In the genomic region with DNA sequence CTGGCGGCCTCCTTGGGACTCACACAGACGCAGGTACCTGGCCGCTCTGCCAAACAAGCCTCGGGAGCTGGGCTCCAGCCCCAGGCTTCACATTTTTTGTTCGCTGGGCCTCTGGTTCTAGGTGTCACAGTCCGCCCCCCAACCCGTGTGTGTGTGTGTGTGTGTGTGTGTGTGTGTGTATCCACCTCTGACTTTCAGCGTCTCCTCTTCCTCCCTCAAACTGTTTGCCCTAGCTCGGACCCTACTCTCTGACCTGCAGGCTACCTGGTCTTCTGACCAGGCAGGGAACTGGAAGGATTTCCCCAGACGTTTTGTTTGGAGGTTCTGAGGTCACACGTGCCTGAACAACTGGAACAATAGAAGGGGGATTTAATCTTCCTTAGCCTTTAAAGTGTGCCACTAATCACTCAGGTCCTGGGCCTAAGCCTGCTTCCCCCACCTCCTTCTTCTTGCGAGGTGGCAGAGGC, we compare ENCODE assay signal across 10 mouse cellular contexts. TPM values are rescaled to one million over a fixed set of nuclear protein-coding genes. Genes with fewer than 3 reads are reported as not detected.
DNase-seq lines count a peak whose midpoint lies in the region; ATAC-seq and TF ChIP-seq lines count a peak whose summit lies in the region.
"Had no signal": no experiment of that assay in that cellular context is flagged by ENCODE, and none has a peak within 500 bp of the region (broad histone marks: within the 10 kb centered on the region; RNA-seq: fewer than 3 reads in every experiment).

No protein-coding gene starts in this region.

- H3K4me1 ChIP-seq in heart, embryonic 10.5 days: peaks cover 39% of the 10 kb centered on the region
- peaks cover 73% of the 10 kb centered on the region for H3K4me1 ChIP-seq in E14TG2a.4 (replicated peaks; ENCODE audit: low read depth, low read length)
- peaks cover 38% of the 10 kb centered on the region for H3K4me1 ChIP-seq in embryonic facial prominence, embryonic 15.5 days
- peaks cover 30% of the 10 kb centered on the region for H3K4me1 ChIP-seq in limb, embryonic 12.5 days (replicated peaks)

- H3K9me3 ChIP-seq in heart, embryonic 10.5 days: no peaks in the 10 kb centered on the region
- H3K9me3 ChIP-seq in E14TG2a.4 (ENCODE audit: low read length): no peaks in the 10 kb centered on the region
- H3K9me3 ChIP-seq in embryonic facial prominence, embryonic 15.5 days (replicated peaks): no peaks in the 10 kb centered on the region
- H3K9me3 ChIP-seq in limb, embryonic 12.5 days: no peaks in the 10 kb centered on the region

- intact Hi-C loops in heart, postnatal 25 days (cut with DNase I): loop anchor here (2.0 to 5.0 kb wide), 2 partner anchors 16 to 79 kb away; partner anchors contain the start of genes Dlx2 and Metap1d

- no peak for TF ChIP-seq CTCF in E14TG2a.4 (conservative IDR thresholded peaks at IDR 0.05; ENCODE audit: low read length)

- H3K27ac ChIP-seq in heart, embryonic 10.5 days: no peak overlapping the region
- H3K27ac ChIP-seq in embryonic facial prominence, embryonic 15.5 days (replicated peaks): no peak overlapping the region
- no peak overlapping the region for H3K27ac ChIP-seq in limb, embryonic 12.5 days

- H3K4me3 ChIP-seq in heart, embryonic 10.5 days: peak overlapping the region; percentile 62
- H3K4me3 ChIP-seq in E14TG2a.4 (replicated peaks; ENCODE audit: low read length): peak overlapping the region; percentile 83; the same call in 1 of the 2 replicates
- H3K4me3 ChIP-seq in embryonic facial prominence, embryonic 15.5 days (replicated peaks): peak overlapping the region; percentile 53
- peak overlapping the region; percentile 53 for H3K4me3 ChIP-seq in limb, embryonic 12.5 days (replicated peaks)

- WGBS in heart, embryonic 10.5 days: 2% methylated on average over 12 of the region's 12 CpGs
- WGBS in embryonic facial prominence, embryonic 15.5 days: 6% methylated on average over 12 of the region's 12 CpGs
- WGBS in limb, embryonic 12.5 days: 0% methylated on average over 12 of the region's 12 CpGs

- H3K36me3 ChIP-seq in heart, embryonic 10.5 days: no peaks in the 10 kb centered on the region
- H3K36me3 ChIP-seq in E14TG2a.4 (ENCODE audit: insufficient read depth, low read length): no peaks in the 10 kb centered on the region
- no peaks in the 10 kb centered on the region for H3K36me3 ChIP-seq in embryonic facial prominence, embryonic 15.5 days
- H3K36me3 ChIP-seq in limb, embryonic 12.5 days: no peaks in the 10 kb centered on the region

- DNase-seq in heart, embryonic 10.5 days (ENCODE audit: low spot score): no peak
- DNase-seq in heart, postnatal 25 days (ENCODE audit: low spot score): no peak
- DNase-seq in kidney, adult 11 months: no peak
- no peak for DNase-seq in frontal cortex, postnatal 36 days (ENCODE audit: low spot score in 2 of 2)
- DNase-seq: gastrocnemius, postnatal 25 days had no signal

- H3K9ac ChIP-seq in embryonic facial prominence, embryonic 15.5 days: no peak overlapping the region
- no peak overlapping the region for H3K9ac ChIP-seq in limb, embryonic 12.5 days (replicated peaks)

- peak overlapping the region; percentile 88; the same call in 1 of the 2 replicates for H3K4me2 ChIP-seq in embryonic facial prominence, embryonic 15.5 days (replicated peaks)
- H3K4me2 ChIP-seq in limb, embryonic 12.5 days: peak overlapping the region; percentile 92; the same call in 1 of the 2 replicates

- no peak for ATAC-seq in embryonic facial prominence, embryonic 15.5 days (ENCODE audit: insufficient number of reproducible peaks, low FRiP score, low TSS enrichment, low read depth)
- no peak for ATAC-seq in limb, embryonic 12.5 days (ENCODE audit: insufficient number of reproducible peaks, insufficient read depth, low FRiP score, low TSS enrichment, low read depth)
- ATAC-seq in erythroblast, adult 5-6 weeks (replicated peaks; ENCODE audit: low FRiP score, poor library complexity, severe bottlenecking): no peak
- ATAC-seq: lung, postnatal 0 days had no signal

- peaks cover 100% of the 10 kb centered on the region for H3K27me3 ChIP-seq in heart, embryonic 10.5 days (ENCODE audit: insufficient read depth, poor library complexity, severe bottlenecking)
- peaks cover 95% of the 10 kb centered on the region for H3K27me3 ChIP-seq in E14TG2a.4 (ENCODE audit: insufficient read depth, low read length)
- peaks cover 94% of the 10 kb centered on the region for H3K27me3 ChIP-seq in embryonic facial prominence, embryonic 15.5 days
- peaks cover 94% of the 10 kb centered on the region for H3K27me3 ChIP-seq in limb, embryonic 12.5 days

RNA-seq across cellular contexts. Expression of gene Dlx1, which starts 3.2 kb away (rescaled TPM):
- 3.5 and 4.3 TPM in 2 replicates for polyA plus RNA-seq in heart, embryonic 10.5 days (2016; fragmentation: Nextera tagmentation; extraction: Ambion mirVana)
- under 1 TPM; 0.14 to 0.99 TPM for total RNA-seq in heart, postnatal 25 days (2021)
- polyA plus RNA-seq in embryonic facial prominence, embryonic 15.5 days (2015; fragmentation: Nextera tagmentation; extraction: Ambion mirVana): 9.7 and 12.5 TPM in 2 replicates
- polyA plus RNA-seq in limb, embryonic 12.5 days (2016; fragmentation: Nextera tagmentation; extraction: Ambion mirVana): 5.6 and 6.3 TPM in 2 replicates
- total RNA-seq in erythroblast, adult 5-6 weeks (2015; ENCODE audit: low replicate concordance): not detected in 2 replicates
- total RNA-seq in erythroblast, adult 5-6 weeks (2017; ENCODE audit: low replicate concordance): not detected in 2 replicates
- polyA plus RNA-seq: lung, postnatal 0 days had no signal

RNA-seq across cellular contexts. Expression of gene Dlx2, which starts 15.4 kb away (rescaled TPM):
- polyA plus RNA-seq in heart, embryonic 10.5 days (2016; fragmentation: Nextera tagmentation; extraction: Ambion mirVana): 3.0 and 3.9 TPM in 2 replicates
- not detected for total RNA-seq in heart, postnatal 25 days (2021)
- polyA plus RNA-seq in embryonic facial prominence, embryonic 15.5 days (2015; fragmentation: Nextera tagmentation; extraction: Ambion mirVana): 6.2 and 8.5 TPM in 2 replicates
- polyA plus RNA-seq in limb, embryonic 12.5 days (2016; fragmentation: Nextera tagmentation; extraction: Ambion mirVana): 6.0 and 7.0 TPM in 2 replicates
- total RNA-seq in erythroblast, adult 5-6 weeks (2015; ENCODE audit: low replicate concordance): not detected in 2 replicates
- not detected in 2 replicates for total RNA-seq in erythroblast, adult 5-6 weeks (2017; ENCODE audit: low replicate concordance)
- total RNA-seq: gastrocnemius, postnatal 25 days had no signal
- polyA plus RNA-seq: lung, postnatal 0 days had no signal
